Mouse (Mus musculus): ENCODE measurements around the gene AY074887.
"Not testable (repeated sequence)": the region's sequence is repeated elsewhere in the genome, so short reads cannot be mapped to it uniquely, and the experiment has no call there.

The AY074887 gene

DNA sequence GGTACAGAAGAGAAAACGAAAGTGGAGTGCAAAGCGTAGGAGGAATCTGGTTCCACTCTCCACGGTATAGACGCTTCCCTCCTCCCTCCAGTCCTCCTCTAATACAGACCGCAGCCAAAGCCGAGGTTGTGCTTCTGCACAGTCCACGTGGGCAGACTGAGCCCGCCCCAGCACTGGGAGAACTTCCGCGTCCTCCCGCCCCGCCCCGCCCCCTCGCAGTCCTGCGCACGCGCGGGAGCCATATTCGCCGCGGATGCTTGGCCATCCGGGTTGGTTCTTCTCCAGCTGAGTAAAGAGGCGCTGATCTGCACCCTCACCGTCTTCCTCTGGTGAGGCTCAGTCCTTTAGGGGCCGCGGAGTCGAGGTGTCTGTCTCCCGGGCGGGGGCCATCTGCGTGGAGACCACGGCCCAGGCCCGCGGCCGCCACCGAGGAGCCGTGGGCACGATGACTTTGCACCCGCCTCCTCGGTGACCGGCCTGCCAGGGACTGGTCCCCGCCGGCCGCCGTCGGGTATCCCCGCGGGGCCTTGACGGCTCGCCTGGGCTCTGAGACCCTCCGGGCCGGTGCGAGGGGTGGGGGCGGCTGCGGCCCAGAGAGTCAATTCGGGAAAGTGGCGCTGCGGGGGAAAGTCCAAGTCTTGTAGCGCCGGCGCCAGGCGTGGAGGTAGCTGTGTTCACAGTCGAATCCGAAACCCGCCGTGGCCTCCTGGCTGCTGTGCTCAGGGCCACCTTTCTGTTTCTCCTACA, at the start of gene AY074887, which contains the start of gene Psma4:
Gene AY074887, minus strand, starts transcription at position 424 of the 747 bp plus-strand sequence.
Gene Psma4, plus strand, starts transcription at position 216 of the 747 bp plus-strand sequence.
- peak; percentile 94 for DNase-seq (ENCODE audit: low spot score in 2 of 2)

- no peak for DNase-seq (ENCODE audit: low spot score in 2 of 2)
Observed at GRCm38 (mm10) chr9:54995645-54996044, 44.8 kb upstream of the AY074887 start.

DNA sequence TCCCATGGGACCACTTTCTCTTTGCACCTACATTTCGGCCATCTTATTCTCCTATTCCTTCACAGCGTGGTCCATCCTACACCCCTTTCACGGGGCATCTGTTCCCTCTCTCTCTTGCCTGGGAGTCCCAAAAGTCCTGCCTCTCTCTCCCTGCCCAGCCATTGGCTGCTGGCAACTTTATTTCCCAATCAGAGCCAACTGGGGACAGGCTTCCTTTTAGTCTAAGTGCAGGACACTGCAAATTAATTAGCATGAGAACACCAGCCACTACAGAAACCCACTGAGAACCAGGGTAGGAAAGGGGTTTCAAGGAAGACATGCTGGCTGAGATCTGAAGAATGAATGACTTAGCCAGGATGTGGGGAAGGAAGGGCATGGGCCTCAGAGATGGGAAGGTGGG, 43.6 kb upstream of the AY074887 start:
- no peak for DNase-seq (ENCODE audit: low spot score in 2 of 2)

DNA sequence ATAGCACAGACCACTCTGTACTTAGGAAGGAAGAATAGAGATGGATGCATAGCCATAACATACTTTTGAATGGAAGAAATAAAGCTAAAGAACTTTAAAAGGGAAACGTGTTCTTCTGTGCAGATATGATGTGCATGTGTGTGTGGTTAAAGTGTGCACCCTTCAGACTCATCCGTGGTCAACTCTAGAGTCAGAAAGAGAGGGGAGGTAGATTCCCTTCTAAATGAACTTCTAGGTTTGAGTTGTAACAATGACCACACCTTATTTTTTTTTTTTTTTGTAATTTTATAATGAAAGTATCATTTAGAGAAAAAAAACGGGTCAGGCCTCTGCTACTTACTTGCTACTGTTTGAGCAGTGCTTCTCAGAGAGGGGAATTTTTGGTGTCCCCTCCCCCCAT, 39.6 kb upstream of the AY074887 start:
- no peak for DNase-seq (ENCODE audit: low spot score in 2 of 2)

DNA sequence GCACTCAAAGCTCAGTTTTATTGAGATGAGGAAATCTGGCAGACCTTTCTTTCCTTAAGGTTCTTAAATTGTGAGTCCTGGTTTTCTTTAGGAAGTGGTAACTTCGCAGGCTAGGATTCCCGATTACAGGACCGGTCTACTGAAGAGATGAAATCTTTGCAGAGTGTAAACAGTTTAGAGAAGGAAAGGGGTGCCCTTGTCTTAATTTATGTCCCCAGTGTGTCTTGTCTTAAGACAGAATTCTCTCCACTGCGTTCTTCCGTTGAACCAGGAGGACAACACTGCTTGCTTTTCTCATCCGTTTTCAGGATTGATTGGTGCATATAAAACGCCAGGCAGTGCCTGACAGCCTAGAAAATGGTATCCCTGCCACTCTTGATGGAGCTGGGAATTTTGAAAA, 31.6 kb upstream of the AY074887 start:
- DNase-seq (ENCODE audit: low spot score in 2 of 2) = no peak

DNA sequence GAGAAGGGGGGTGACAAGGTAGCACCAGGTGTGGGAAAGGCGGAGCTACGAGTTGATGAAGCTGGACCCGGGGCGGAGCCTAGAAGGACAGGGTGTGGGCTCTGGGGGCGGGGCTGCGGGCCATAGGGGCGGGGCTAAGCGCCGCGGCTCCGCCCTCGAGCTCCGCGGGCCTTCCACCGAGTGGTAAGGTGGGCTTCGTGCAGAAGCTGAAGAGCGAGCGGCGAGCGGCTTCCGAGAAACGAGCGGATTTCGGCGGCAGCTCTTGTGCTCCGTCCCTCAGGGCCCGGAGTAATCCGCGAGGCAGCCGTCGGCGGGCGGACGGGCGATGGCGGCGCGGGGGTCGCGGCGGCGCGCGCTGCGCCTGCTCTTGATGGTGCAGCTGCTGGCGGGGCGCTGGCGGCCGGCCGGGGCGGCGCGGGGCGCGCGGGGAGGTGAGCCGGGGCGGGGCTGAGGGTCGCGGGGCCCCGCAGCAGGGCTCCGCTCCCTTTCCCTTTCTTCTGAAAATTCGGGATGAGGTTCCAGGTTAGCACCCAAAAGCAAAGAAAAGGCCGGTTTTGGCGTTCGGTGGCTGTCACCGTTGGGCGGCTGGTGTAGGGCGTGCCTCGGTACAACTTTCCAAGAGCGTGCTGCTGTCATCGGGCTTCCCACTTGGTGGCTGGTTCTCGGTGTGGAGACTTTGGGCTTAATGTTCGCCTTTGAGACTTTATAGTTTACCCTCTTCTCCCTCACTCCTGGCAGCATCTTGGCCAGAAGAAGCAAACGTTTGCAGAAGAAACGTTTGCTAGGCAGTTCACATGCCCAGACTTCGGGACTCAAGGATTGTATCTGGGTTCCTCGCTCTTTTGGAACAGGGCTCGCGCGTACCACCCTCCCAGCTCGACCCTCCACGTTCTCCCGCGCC, 30.7 kb upstream of the AY074887 start:
- peak; percentile 29 to 49 for DNase-seq (ENCODE audit: low spot score in 2 of 2)

DNA sequence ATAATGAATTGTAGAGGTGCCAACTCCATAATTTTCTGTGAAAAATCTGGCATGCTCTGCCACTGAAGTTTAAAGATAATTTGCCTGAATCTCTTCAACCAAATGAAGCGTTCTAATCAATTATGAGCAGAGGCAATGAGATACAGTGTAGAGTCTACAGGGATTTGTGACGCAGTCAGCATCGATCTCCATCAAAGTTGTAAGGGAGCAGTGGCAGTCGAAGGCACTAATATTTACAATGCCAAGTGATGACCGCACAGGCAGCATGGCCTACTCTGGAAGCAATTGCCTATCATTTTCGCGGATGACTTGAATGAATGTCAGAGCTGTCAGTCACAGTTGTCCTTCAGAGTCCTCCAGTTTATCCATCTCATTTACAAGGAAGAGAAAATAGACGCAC, 29.9 kb upstream of the AY074887 start, which contains the start of gene Chrna5:
Gene Chrna5, plus strand, starts transcription at position 207 of the 400 bp plus-strand sequence.
- DNase-seq (ENCODE audit: low spot score in 2 of 2) = no peak

GRCm38 (mm10) chr9:54969972-54970637, 19.3 kb upstream of the AY074887 start:
- no peak for DNase-seq (ENCODE audit: low spot score in 2 of 2)

DNA sequence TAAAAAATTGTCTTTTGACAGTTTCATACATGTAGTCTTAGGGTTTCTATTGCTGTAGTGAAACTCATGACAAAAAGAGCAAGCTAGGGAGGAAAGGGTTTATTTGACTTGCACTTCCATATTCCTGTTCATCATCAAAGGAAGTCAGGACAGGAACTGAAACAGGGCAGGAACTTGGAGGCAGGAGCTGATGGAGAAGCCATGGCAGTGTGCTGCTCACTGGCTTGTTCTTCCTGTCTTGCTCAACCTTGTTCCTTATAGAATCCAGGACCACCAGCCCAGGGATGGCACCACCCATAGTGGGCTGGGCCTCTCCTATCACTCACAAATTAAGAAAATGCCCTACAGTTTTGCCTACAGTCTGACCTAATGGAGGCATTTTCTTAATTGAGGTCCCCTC, 12.9 kb upstream of the AY074887 start:
- DNase-seq (ENCODE audit: low spot score in 2 of 2) = no peak

GRCm38 (mm10) chr9:54961059-54961458, 10.3 kb upstream of the AY074887 start:
- no peak for DNase-seq (ENCODE audit: low spot score in 2 of 2)

- DNase-seq (ENCODE audit: low spot score in 2 of 2) = not testable (repeated sequence)
Observed at GRCm38 (mm10) chr9:54950162-54950561, 636 bp downstream of the AY074887 start.

DNA sequence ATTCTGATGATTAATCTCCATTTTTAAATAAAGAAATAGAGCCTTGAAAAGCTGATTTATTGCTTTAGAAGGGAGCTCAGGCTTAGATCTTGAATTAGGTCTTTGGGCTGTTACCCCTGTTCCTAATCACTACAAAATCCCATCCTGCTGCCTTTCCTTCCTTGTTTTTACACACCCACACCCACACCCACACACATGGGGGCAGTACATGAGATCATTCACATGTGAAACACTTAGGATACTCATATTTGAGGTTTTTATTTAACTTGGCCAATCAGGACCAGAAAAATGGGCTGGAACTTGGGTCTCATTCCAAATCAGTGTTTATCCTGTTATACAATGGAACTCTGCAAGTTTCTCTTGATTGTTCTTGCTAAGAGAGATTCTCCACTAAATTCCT, 1.3 kb downstream of the AY074887 start:
- DNase-seq (ENCODE audit: low spot score in 2 of 2) = no peak

DNA sequence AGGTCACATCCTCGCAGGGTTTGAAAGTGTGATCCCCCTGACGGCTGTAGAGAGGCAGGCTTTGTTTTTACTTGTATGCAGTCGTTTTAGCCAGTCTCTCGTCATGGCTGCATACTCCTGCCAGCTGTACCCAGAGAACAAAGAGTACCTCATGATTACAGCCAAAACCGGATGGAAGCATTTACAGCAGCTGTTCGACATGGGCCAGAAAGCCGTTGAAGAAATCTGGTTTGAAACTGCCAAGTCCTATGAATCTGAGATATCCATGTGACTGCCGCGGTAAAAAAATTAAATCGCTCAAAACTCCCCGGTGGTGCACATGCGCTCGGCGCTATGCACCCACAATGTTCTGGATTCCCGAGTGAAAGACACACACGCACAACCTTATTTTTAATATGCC, 4.5 kb downstream of the AY074887 start:
- DNase-seq (ENCODE audit: low spot score in 2 of 2) = no peak

DNA sequence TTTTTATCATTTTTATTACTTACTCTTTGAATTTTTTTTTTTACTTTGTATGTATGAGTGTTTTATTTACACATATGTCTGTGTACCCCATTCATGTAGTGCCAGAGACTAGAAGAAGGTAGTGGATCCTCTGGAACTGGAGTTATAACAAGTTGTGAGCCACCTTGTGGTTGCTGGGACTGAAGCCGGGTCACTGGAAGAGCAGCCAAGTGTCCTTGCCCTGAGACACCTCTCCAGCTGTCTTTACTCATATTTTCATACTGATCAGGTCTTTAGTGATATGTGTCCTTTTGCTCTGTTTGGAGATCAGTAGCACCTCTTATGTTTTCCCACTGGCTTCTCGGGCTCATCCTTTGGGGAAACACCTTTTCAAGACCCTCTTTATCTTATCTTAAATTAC, 6.3 kb downstream of the AY074887 start:
- DNase-seq (ENCODE audit: low spot score in 2 of 2) = no peak

GRCm38 (mm10) chr9:54942071-54942470, 8.7 kb downstream of the AY074887 start:
- no peak for DNase-seq (ENCODE audit: low spot score in 2 of 2)

DNA sequence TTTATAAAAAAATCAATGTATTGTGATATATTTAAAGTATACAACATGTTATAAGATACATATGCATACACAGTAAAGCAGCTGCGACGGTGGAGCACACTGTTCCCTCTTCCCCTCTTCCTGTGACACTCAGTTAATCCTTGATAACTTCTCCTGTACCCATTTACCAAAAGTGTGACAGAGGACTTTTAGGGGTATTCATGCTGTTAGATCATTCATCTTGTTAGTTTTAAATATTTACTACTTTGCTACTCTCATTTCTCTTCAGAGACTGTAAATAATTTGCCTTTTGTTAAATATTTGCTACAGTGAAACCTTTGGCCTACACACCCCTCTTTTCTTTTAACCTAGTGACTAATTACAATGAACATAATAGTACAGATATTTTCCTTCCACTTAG, 18.4 kb downstream of the AY074887 start:
- no peak for DNase-seq (ENCODE audit: low spot score in 2 of 2)

DNA sequence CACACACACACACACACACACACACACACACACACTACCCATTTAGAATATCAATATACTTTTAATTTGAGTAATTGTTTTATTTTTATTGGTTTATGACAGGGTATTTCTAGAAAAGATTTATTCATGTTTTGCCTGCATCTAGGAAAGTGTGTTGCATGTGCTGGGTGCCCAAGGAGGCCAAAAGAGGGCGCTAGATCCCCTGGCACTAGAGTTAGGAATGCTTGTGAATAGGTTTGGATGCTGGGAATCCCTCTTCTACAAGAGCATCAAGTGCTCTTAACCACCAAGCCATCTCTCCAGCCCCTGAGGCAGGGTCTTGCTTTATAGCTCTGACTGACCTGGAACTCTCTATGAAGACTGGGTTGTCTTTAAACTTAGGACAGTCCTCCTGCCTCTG, 19.0 kb downstream of the AY074887 start:
- DNase-seq (ENCODE audit: low spot score in 2 of 2) = no peak

DNA sequence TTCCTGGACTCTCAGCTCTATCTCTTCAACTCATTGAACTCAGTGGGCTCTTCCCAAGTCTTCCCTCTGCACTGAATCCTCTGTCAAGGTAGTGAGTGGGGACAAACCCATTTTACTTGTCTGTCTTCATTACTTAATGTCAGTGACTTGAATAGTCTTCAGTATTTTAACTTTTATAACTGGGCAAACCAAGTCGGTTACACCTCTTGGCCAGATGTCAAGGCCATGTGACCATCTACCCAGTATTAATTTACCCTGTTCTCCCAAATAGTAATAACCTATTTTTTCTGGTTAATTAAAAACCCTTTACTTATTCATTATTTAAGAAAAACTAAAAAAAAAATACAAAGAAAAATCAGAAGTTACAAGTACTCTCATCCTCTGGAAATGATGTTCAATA, 20.1 kb downstream of the AY074887 start:
- no peak for DNase-seq (ENCODE audit: low spot score in 2 of 2)

DNA sequence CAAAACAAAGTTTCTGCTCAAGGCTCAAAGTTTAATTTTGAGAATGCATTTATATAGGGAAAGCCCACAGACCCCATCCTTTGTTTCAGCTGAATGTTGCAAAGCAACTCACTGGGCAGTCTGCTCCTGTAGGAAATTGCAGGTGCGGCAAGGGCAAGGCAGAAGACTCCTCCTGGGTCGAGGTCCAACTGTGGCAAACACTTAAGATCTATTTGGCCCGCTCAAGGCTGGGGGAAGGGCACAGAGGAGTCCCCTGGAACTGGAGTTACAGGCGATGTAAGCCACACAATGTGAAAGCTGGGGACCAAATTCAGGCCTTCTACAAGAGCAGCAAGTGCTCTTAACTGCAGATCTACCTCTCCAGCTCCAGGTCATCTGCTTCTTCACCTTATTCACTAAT, 30.9 kb downstream of the AY074887 start:
- DNase-seq (ENCODE audit: low spot score in 2 of 2) = no peak

GRCm38 (mm10) chr9:54918781-54919180, 32.0 kb downstream of the AY074887 start:
- DNase-seq (ENCODE audit: low spot score in 2 of 2) = no peak

DNA sequence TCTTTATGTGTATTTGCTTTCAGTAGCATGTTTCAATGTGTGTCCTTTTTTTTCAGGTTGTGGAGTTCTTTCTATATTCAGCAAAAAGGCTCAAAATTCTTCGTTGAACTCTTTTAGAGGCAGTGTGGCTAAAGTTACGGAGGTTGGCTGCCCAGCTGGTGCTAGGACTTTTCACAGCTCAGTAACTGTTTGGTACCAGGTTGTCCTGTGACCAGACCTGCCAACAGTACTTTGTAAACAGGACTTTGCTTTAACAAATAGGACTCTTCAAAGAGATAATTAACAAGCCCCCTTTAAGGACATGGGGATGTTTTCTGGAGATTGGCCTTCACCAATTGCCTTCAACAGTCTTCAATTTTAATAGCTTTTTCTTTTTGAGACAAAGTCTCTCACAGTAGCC, 32.6 kb downstream of the AY074887 start:
- no peak for DNase-seq (ENCODE audit: low spot score in 2 of 2)

- DNase-seq (ENCODE audit: low spot score in 2 of 2) = peak; percentile 93 to 97
Observed at GRCm38 (mm10) chr9:54917010-54917677, 33.7 kb downstream of the AY074887 start, which contains the start of gene Hykk. TSS of gene Hykk (plus strand) at chr9:54917283.

Measured in right cerebral cortex, postnatal 10 days (tissue).